Mouse (Mus musculus): ENCODE data around the gene Hhatl. TPM values are rescaled to one million over a fixed set of nuclear protein-coding genes. Genes with fewer than 3 reads are reported as not detected.

Gene Hhatl
- total RNA-seq, 1 experiment, result 0.09 TPM

DNA sequence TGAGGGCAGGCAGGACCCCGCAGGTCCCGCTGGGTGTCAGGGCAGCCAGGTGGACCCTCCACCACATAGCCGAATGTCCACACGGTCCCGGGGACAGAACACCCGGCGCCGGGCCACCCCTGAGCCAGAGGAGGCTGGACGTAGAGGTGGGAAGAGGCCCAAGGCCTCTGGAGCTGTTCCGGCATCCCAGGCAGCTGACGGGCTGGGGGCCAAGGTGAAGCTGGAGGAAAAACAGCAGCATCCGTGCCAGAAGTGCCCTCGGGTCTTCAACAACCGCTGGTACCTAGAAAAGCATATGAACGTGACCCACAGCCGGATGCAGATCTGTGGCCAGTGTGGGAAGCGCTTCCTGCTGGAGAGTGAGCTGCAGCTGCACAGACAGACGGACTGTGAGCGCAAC lies 28.6 kb downstream of the Hhatl start:
- H3K4me1 ChIP-seq (ENCODE audit: control insufficient read depth in 2 of 2, insufficient read depth in 2 of 2, low read length in 2 of 2, poor library complexity in 1 of 2), result peaks cover 0 to 24% of the 10 kb centered on the region in 2 experiments; a peak in 2 of 4 replicates
- H3K36me3 ChIP-seq (ENCODE audit: control insufficient read depth, insufficient read depth, low read length, poor library complexity, severe bottlenecking), result peaks cover 5% of the 10 kb centered on the region; the same call in 1 of the 2 replicates
- no peak overlapping the region for H3K4me3 ChIP-seq (ENCODE audit: insufficient read depth in 1 of 2, low read depth in 1 of 2, low read length in 2 of 2, poor library complexity in 1 of 2, severe bottlenecking in 1 of 2)
- DNase-seq (ENCODE audit: low read depth, low spot score), result no peak
- H3K9ac ChIP-seq (ENCODE audit: insufficient read depth, low read depth, low read length, poor library complexity, severe bottlenecking), result no peak overlapping the region
- TF ChIP-seq ZC3H11A (IDR thresholded peaks at IDR 0.05; ENCODE audit: borderline replicate concordance, low read depth, low read length), result no peak
- no peak for TF ChIP-seq HCFC1 (IDR thresholded peaks at IDR 0.05; ENCODE audit: borderline replicate concordance, insufficient read depth, low read length)
- H3K9me3 ChIP-seq (ENCODE audit: control insufficient read depth, insufficient read depth, low read depth, low read length), result no peaks in the 10 kb centered on the region
- H3K27ac ChIP-seq (ENCODE audit: insufficient read depth, low read depth, low read length, poor library complexity, severe bottlenecking), result no peak overlapping the region
- in situ Hi-C loops (cut with MboI; ENCODE audit: low sequenced_read_pairs in 2 of 2, unreplicated experiment in 2 of 2), result no loop called here

DNA sequence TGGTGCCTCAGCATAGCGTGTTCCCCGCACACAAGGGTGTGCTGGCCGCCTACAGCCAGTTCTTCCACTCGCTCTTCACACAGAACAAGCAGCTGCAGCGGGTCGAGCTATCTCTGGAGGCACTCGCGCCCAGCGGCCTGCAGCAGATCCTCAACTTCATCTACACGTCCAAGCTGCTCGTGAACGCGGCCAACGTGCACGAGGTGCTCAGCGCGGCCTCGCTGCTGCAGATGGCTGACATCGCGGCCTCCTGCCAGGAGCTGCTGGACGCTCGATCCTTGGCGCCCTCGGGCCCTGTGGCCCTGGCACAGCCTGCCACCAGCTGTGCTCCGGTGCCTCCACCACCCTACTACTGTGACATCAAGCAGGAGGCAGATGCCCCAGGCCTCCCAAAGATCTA lies 29.5 kb downstream of the Hhatl start:
- Histone ChIP-seq H3K27ac (ENCODE audit: insufficient read depth, low read depth, low read length, poor library complexity, severe bottlenecking) (no peak overlapping the region), H3K9me3 (ENCODE audit: control insufficient read depth, insufficient read depth, low read depth, low read length) (no peaks in the 10 kb centered on the region), H3K4me3 (ENCODE audit: insufficient read depth in 1 of 2, low read depth in 1 of 2, low read length in 2 of 2, poor library complexity in 1 of 2, severe bottlenecking in 1 of 2) (peak overlapping the region in 1 of 2 experiments; percentile 23; a peak in 1 of 4 replicates), H3K9ac (ENCODE audit: insufficient read depth, low read depth, low read length, poor library complexity, severe bottlenecking) (no peak overlapping the region), H3K36me3 (ENCODE audit: control insufficient read depth, insufficient read depth, low read length, poor library complexity, severe bottlenecking) (peaks cover 5% of the 10 kb centered on the region; the same call in 1 of the 2 replicates), H3K4me1 (ENCODE audit: control insufficient read depth in 2 of 2, insufficient read depth in 2 of 2, low read length in 2 of 2, poor library complexity in 1 of 2) (peaks cover 0 to 27% of the 10 kb centered on the region in 2 experiments; a peak in 2 of 4 replicates)
- TF ChIP-seq ZNF384 (IDR thresholded peaks at IDR 0.05; ENCODE audit: low read depth, low read length), result no peak
- TF ChIP-seq CHD2 (IDR thresholded peaks at IDR 0.05; ENCODE audit: low read depth, low read length), result no peak
- TF ChIP-seq HCFC1 (IDR thresholded peaks at IDR 0.05; ENCODE audit: borderline replicate concordance, insufficient read depth, low read length), result no peak
- TF ChIP-seq ZC3H11A (IDR thresholded peaks at IDR 0.05; ENCODE audit: borderline replicate concordance, low read depth, low read length), result no peak
- TF ChIP-seq MAFK (IDR thresholded peaks at IDR 0.05; ENCODE audit: insufficient read depth, low read depth, low read length), result no peak
- in situ Hi-C loops (cut with MboI; ENCODE audit: low sequenced_read_pairs in 2 of 2, unreplicated experiment in 2 of 2), result no loop called here
- DNase-seq (ENCODE audit: low read depth, low spot score), result no peak

DNA sequence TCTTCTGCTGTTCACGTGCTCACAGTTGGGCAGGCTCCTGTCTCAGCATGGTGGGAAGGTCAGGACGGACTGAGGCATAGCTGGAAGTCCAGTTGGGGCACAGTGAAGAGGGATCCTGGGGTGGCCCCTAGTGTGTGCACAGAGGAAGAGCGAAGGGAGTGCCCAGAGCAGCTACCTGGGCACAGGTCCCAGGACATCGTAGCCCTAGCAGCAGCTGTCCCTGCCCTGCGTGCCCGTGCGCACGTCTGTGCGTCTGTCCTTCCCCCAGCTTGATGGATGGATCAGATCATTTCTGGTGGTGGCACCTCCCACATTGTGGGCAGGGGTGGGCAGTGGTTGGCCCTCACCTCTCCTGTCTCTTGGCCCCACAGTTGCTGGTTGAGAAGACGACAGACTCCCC lies 30.1 kb downstream of the Hhatl start:
- peaks cover 3% of the 10 kb centered on the region; the same call in 1 of the 2 replicates for H3K36me3 ChIP-seq (ENCODE audit: control insufficient read depth, insufficient read depth, low read length, poor library complexity, severe bottlenecking)
- in situ Hi-C loops (cut with MboI; ENCODE audit: low sequenced_read_pairs in 2 of 2, unreplicated experiment in 2 of 2), result no loop called here

DNA sequence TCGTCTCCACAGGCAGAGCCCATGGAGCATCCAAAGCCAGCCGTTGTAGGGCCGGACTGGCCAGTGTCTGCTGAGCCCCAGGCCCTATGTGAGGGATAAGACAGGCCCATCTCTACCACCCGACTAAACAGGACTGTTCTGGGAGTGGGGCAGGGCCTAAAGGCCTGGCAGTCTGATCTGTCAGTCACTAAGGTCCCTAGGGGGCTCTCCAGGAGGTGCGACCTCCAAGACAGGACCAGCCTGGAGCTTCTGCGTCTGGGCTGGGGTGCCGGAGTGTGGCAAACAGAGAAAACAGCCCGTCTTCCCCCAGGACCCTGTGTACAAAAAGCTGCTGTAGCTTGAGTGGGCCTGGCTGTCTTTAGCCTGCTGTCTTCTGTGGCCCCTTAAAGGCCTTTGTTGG lies 30.5 kb downstream of the Hhatl start:
- Histone ChIP-seq H3K27ac (ENCODE audit: insufficient read depth, low read depth, low read length, poor library complexity, severe bottlenecking) (no peak overlapping the region), H3K9me3 (ENCODE audit: control insufficient read depth, insufficient read depth, low read depth, low read length) (no peaks in the 10 kb centered on the region), H3K9ac (ENCODE audit: insufficient read depth, low read depth, low read length, poor library complexity, severe bottlenecking) (no peak overlapping the region), H3K4me3 (ENCODE audit: insufficient read depth in 1 of 2, low read depth in 1 of 2, low read length in 2 of 2, poor library complexity in 1 of 2, severe bottlenecking in 1 of 2) (no peak overlapping the region), H3K36me3 (ENCODE audit: control insufficient read depth, insufficient read depth, low read length, poor library complexity, severe bottlenecking) (peaks cover 4% of the 10 kb centered on the region), H3K4me1 (ENCODE audit: control insufficient read depth in 2 of 2, insufficient read depth in 2 of 2, low read length in 2 of 2, poor library complexity in 1 of 2) (peaks cover 0 to 29% of the 10 kb centered on the region in 2 experiments; a peak in 2 of 4 replicates)
- in situ Hi-C loops (cut with MboI; ENCODE audit: low sequenced_read_pairs in 2 of 2, unreplicated experiment in 2 of 2), result no loop called here
- DNase-seq (ENCODE audit: low read depth, low spot score), result no peak
- TF ChIP-seq ZC3H11A (IDR thresholded peaks at IDR 0.05; ENCODE audit: borderline replicate concordance, low read depth, low read length) (no peak), ZNF384 (IDR thresholded peaks at IDR 0.05; ENCODE audit: low read depth, low read length) (no peak), MAFK (IDR thresholded peaks at IDR 0.05; ENCODE audit: insufficient read depth, low read depth, low read length) (no peak), HCFC1 (IDR thresholded peaks at IDR 0.05; ENCODE audit: borderline replicate concordance, insufficient read depth, low read length) (no peak), CHD2 (IDR thresholded peaks at IDR 0.05; ENCODE audit: low read depth, low read length) (no peak)

More for the DNA sequence above, 30.1 kb downstream of the Hhatl start:
- Histone ChIP-seq H3K9me3 (ENCODE audit: control insufficient read depth, insufficient read depth, low read depth, low read length) (no peaks in the 10 kb centered on the region), H3K4me1 (ENCODE audit: control insufficient read depth in 2 of 2, insufficient read depth in 2 of 2, low read length in 2 of 2, poor library complexity in 1 of 2) (peaks cover 0 to 29% of the 10 kb centered on the region in 2 experiments; a peak in 2 of 4 replicates), H3K4me3 (ENCODE audit: insufficient read depth in 1 of 2, low read depth in 1 of 2, low read length in 2 of 2, poor library complexity in 1 of 2, severe bottlenecking in 1 of 2) (no peak overlapping the region), H3K9ac (ENCODE audit: insufficient read depth, low read depth, low read length, poor library complexity, severe bottlenecking) (no peak overlapping the region), H3K27ac (ENCODE audit: insufficient read depth, low read depth, low read length, poor library complexity, severe bottlenecking) (no peak overlapping the region)
- DNase-seq (ENCODE audit: low read depth, low spot score), result no peak
- no peak for TF ChIP-seq ZC3H11A (IDR thresholded peaks at IDR 0.05; ENCODE audit: borderline replicate concordance, low read depth, low read length)
- no peak for TF ChIP-seq ZNF384 (IDR thresholded peaks at IDR 0.05; ENCODE audit: low read depth, low read length)
- TF ChIP-seq HCFC1 (IDR thresholded peaks at IDR 0.05; ENCODE audit: borderline replicate concordance, insufficient read depth, low read length), result no peak
- no peak for TF ChIP-seq CHD2 (IDR thresholded peaks at IDR 0.05; ENCODE audit: low read depth, low read length)
- TF ChIP-seq MAFK (IDR thresholded peaks at IDR 0.05; ENCODE audit: insufficient read depth, low read depth, low read length), result no peak
